Mouse (Mus musculus): ENCODE data around the gene Zc3h12b. TPM values are rescaled to one million over a fixed set of nuclear protein-coding genes. Genes with fewer than 3 reads are reported as not detected.

The Zc3h12b gene
- total RNA-seq, 2 experiments from 2014 or later = 0.45 to 0.80 TPM

Other genes starting within 250 kb of the Zc3h12b start
- 10 to 100 TPM; 12.4 TPM for gene Asb12, start 153.7 kb upstream of the Zc3h12b start, total RNA-seq (2021)
- gene Pfn5, start 153.6 kb upstream of the Zc3h12b start, total RNA-seq (2021) = not detected
- gene Zc4h2, start 53.2 kb upstream of the Zc3h12b start, total RNA-seq (2021) = 1 to 10 TPM; 1.0 to 1.5 TPM
- gene Las1l, start 245.3 kb downstream of the Zc3h12b start, total RNA-seq (2021) = 10 to 100 TPM; 36.6 to 37.1 TPM